Mouse (Mus musculus) monocyte, adult 2 months (primary cell): ENCODE measurements around the gene Vps11.
"Not testable (repeated sequence)": the region's sequence is repeated elsewhere in the genome, so short reads cannot be mapped to it uniquely, and the experiment has no call there.

Experiments used
- DNase-seq, 2 experiments: peaks; one replicate each; pipeline ENCODE4 v3.0.0; 2022; ENCODE audit warnings: low spot score in 2 of 2, low read depth in 1 of 2

Gene Vps11

GRCm38 (mm10) chr9:44377335-44377734 is 15.9 kb upstream of the Vps11 start:
- DNase-seq, result not testable (repeated sequence)

- no peak for DNase-seq
These were observed 14.7 kb upstream of the Vps11 start for GRCm38 (mm10) chr9:44376141-44376540.

GRCm38 (mm10) chr9:44373386-44373785 is 11.9 kb upstream of the Vps11 start:
- DNase-seq, result no peak

- no peak for DNase-seq
These were observed 3.0 kb upstream of the Vps11 start for GRCm38 (mm10) chr9:44364480-44364879.

- not testable (repeated sequence) for DNase-seq
These were observed 461 bp upstream of the Vps11 start for GRCm38 (mm10) chr9:44361931-44362330.

- DNase-seq, result no peak
These were observed 4.3 kb downstream of the Vps11 start for GRCm38 (mm10) chr9:44357207-44357606.

- DNase-seq, result no peak
These were observed 8.3 kb downstream of the Vps11 start for GRCm38 (mm10) chr9:44353142-44353541.

- no peak for DNase-seq
These were observed 9.1 kb downstream of the Vps11 start for GRCm38 (mm10) chr9:44352337-44352736.

- DNase-seq, result no peak
These were observed 10.1 kb downstream of the Vps11 start for GRCm38 (mm10) chr9:44351396-44351795.

GRCm38 (mm10) chr9:44348546-44348945 is 12.9 kb downstream of the Vps11 start:
- DNase-seq, result no peak

GRCm38 (mm10) chr9:44347621-44348020 is 13.8 kb downstream of the Vps11 start:
- DNase-seq, result no peak

- DNase-seq, result no peak
These were observed 14.3 kb downstream of the Vps11 start for GRCm38 (mm10) chr9:44347166-44347565.

- no peak for DNase-seq
These were observed 15.7 kb downstream of the Vps11 start for GRCm38 (mm10) chr9:44345570-44346433.

- peak; percentile 79 to 89 for DNase-seq
These were observed 17.6 kb downstream of the Vps11 start, which contains the start of gene Hmbs for GRCm38 (mm10) chr9:44343781-44344421. Gene Hmbs (minus strand): TSS chr9:44344228.

- DNase-seq, result no peak
These were observed 18.2 kb downstream of the Vps11 start for GRCm38 (mm10) chr9:44343290-44343689.

GRCm38 (mm10) chr9:44342605-44343004 is 18.9 kb downstream of the Vps11 start:
- DNase-seq, result no peak

GRCm38 (mm10) chr9:44342173-44342572 is 19.3 kb downstream of the Vps11 start:
- no peak for DNase-seq

GRCm38 (mm10) chr9:44341487-44341886 is 20.0 kb downstream of the Vps11 start:
- DNase-seq, result no peak

GRCm38 (mm10) chr9:44338574-44338973 is 22.9 kb downstream of the Vps11 start:
- DNase-seq, result no peak

GRCm38 (mm10) chr9:44337436-44338169 is 23.9 kb downstream of the Vps11 start:
- no peak for DNase-seq

GRCm38 (mm10) chr9:44336964-44337363 is 24.5 kb downstream of the Vps11 start:
- DNase-seq, result no peak

GRCm38 (mm10) chr9:44336513-44336912 is 25.0 kb downstream of the Vps11 start:
- not testable (repeated sequence) for DNase-seq
